Mouse (Mus musculus): ENCODE measurements around the gene Lrrc71. TPM values are rescaled to one million over a fixed set of nuclear protein-coding genes. Genes with fewer than 3 reads are reported as not detected.

Gene Lrrc71
- total RNA-seq, 1 experiment = 0.49 TPM

DNA sequence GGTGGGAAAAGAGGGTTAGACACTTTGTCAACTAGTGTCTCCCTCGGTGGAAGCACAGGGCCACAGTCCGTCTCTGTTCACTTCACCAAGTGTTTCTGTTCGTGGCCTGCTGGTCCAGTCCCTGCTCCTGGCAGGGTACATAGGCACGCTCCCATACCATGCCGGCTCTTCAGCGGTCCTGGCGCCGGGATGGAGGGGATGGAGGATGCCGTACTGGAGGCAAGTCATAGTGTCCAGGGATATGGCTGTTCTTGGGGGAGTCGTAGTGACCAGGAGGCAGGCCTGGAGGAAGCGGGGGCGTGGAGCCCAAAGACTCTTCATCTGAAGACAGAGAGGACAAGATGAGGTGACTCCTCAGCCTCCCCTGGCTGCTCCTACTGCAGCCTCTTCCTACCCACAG is 1.6 kb upstream of the Lrrc71 start:
- Histone ChIP-seq H3K27ac (ENCODE audit: insufficient read depth, low read depth, low read length, poor library complexity, severe bottlenecking) (no peak overlapping the region), H3K4me3 (ENCODE audit: insufficient read depth in 1 of 2, low read depth in 1 of 2, low read length in 2 of 2, poor library complexity in 1 of 2, severe bottlenecking in 1 of 2) (no peak overlapping the region), H3K36me3 (ENCODE audit: control insufficient read depth, insufficient read depth, low read length, poor library complexity, severe bottlenecking) (no peaks in the 10 kb centered on the region), H3K9ac (ENCODE audit: insufficient read depth, low read depth, low read length, poor library complexity, severe bottlenecking) (no peak overlapping the region), H3K4me1 (ENCODE audit: control insufficient read depth in 2 of 2, insufficient read depth in 2 of 2, low read length in 2 of 2, poor library complexity in 1 of 2) (peaks cover 0 to 3% of the 10 kb centered on the region in 2 experiments; a peak in 1 of 4 replicates), H3K9me3 (ENCODE audit: control insufficient read depth, insufficient read depth, low read depth, low read length) (no peaks in the 10 kb centered on the region)
- in situ Hi-C loops (cut with MboI; ENCODE audit: low sequenced_read_pairs in 2 of 2, unreplicated experiment in 2 of 2) = no loop called here
- TF ChIP-seq CHD2 (IDR thresholded peaks at IDR 0.05; ENCODE audit: low read depth, low read length) (no peak), MAFK (IDR thresholded peaks at IDR 0.05; ENCODE audit: insufficient read depth, low read depth, low read length) (no peak), ZC3H11A (IDR thresholded peaks at IDR 0.05; ENCODE audit: borderline replicate concordance, low read depth, low read length) (no peak), ZNF384 (IDR thresholded peaks at IDR 0.05; ENCODE audit: low read depth, low read length) (no peak), HCFC1 (IDR thresholded peaks at IDR 0.05; ENCODE audit: borderline replicate concordance, insufficient read depth, low read length) (no peak)
- DNase-seq (ENCODE audit: low read depth, low spot score) = no peak

GRCm38 (mm10) chr3:87749036-87749435 is 611 bp upstream of the Lrrc71 start:
- Histone ChIP-seq H3K27ac (ENCODE audit: insufficient read depth, low read depth, low read length, poor library complexity, severe bottlenecking) (no peak overlapping the region), H3K4me3 (ENCODE audit: insufficient read depth in 1 of 2, low read depth in 1 of 2, low read length in 2 of 2, poor library complexity in 1 of 2, severe bottlenecking in 1 of 2) (no peak overlapping the region), H3K36me3 (ENCODE audit: control insufficient read depth, insufficient read depth, low read length, poor library complexity, severe bottlenecking) (no peaks in the 10 kb centered on the region), H3K9me3 (ENCODE audit: control insufficient read depth, insufficient read depth, low read depth, low read length) (no peaks in the 10 kb centered on the region), H3K9ac (ENCODE audit: insufficient read depth, low read depth, low read length, poor library complexity, severe bottlenecking) (no peak overlapping the region), H3K4me1 (ENCODE audit: control insufficient read depth in 2 of 2, insufficient read depth in 2 of 2, low read length in 2 of 2, poor library complexity in 1 of 2) (peaks cover 0 to 3% of the 10 kb centered on the region in 2 experiments; a peak in 1 of 4 replicates)
- in situ Hi-C loops (cut with MboI; ENCODE audit: low sequenced_read_pairs in 2 of 2, unreplicated experiment in 2 of 2) = no loop called here
- TF ChIP-seq ZC3H11A (IDR thresholded peaks at IDR 0.05; ENCODE audit: borderline replicate concordance, low read depth, low read length) (peak; percentile 15; the same call in 1 of the 2 replicates), CHD2 (IDR thresholded peaks at IDR 0.05; ENCODE audit: low read depth, low read length) (no peak)
- DNase-seq (ENCODE audit: low read depth, low spot score) = peak; percentile 77

DNA sequence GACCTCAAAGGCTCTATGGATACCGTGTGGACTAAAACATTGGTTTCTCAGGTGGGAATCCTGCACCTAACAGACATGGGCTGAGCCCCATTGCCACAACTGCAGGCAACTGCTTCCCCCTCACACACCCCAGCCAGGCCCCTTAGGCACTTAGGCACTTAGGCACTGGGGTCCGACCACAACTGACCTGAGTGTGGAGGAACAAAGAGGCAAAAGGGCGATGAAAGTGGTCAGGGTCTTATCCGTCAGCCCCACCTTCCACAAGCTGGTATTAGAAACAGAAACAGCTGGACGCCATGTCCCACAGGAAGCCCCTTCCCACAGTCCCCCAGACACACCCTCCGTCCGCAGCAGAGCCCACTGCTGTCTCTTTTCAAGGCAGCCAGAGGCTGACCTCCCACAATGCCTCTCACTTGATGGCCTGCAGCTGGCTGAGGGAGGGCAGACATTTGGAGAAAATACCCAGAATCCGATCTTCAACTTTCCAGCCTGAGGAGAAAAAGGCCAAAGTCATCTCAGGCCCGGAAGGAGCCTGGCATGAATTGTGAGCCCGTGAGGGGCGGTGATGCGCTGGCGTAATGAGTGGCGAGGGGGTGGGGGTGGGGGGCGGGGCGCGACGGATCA is 3.3 kb downstream of the Lrrc71 start:
- TF ChIP-seq CHD2 (IDR thresholded peaks at IDR 0.05; ENCODE audit: low read depth, low read length) (no peak), ZC3H11A (IDR thresholded peaks at IDR 0.05; ENCODE audit: borderline replicate concordance, low read depth, low read length) (no peak), ZNF384 (IDR thresholded peaks at IDR 0.05; ENCODE audit: low read depth, low read length) (no peak), HCFC1 (IDR thresholded peaks at IDR 0.05; ENCODE audit: borderline replicate concordance, insufficient read depth, low read length) (no peak), MAFK (IDR thresholded peaks at IDR 0.05; ENCODE audit: insufficient read depth, low read depth, low read length) (no peak)
- H3K9ac ChIP-seq (ENCODE audit: insufficient read depth, low read depth, low read length, poor library complexity, severe bottlenecking) = no peak overlapping the region
- DNase-seq (ENCODE audit: low read depth, low spot score) = no peak

GRCm38 (mm10) chr3:87743927-87744326 is 4.5 kb downstream of the Lrrc71 start:
- Histone ChIP-seq H3K9me3 (ENCODE audit: control insufficient read depth, insufficient read depth, low read depth, low read length) (no peaks in the 10 kb centered on the region), H3K9ac (ENCODE audit: insufficient read depth, low read depth, low read length, poor library complexity, severe bottlenecking) (no peak overlapping the region), H3K27ac (ENCODE audit: insufficient read depth, low read depth, low read length, poor library complexity, severe bottlenecking) (no peak overlapping the region), H3K4me3 (ENCODE audit: insufficient read depth in 1 of 2, low read depth in 1 of 2, low read length in 2 of 2, poor library complexity in 1 of 2, severe bottlenecking in 1 of 2) (no peak overlapping the region), H3K4me1 (ENCODE audit: control insufficient read depth in 2 of 2, insufficient read depth in 2 of 2, low read length in 2 of 2, poor library complexity in 1 of 2) (peaks cover 0 to 2% of the 10 kb centered on the region in 2 experiments; a peak in 1 of 4 replicates), H3K36me3 (ENCODE audit: control insufficient read depth, insufficient read depth, low read length, poor library complexity, severe bottlenecking) (no peaks in the 10 kb centered on the region)
- no peak for TF ChIP-seq MAFK (IDR thresholded peaks at IDR 0.05; ENCODE audit: insufficient read depth, low read depth, low read length)
- TF ChIP-seq ZC3H11A (IDR thresholded peaks at IDR 0.05; ENCODE audit: borderline replicate concordance, low read depth, low read length) = no peak
- TF ChIP-seq ZNF384 (IDR thresholded peaks at IDR 0.05; ENCODE audit: low read depth, low read length) = no peak
- TF ChIP-seq CHD2 (IDR thresholded peaks at IDR 0.05; ENCODE audit: low read depth, low read length) = no peak
- TF ChIP-seq HCFC1 (IDR thresholded peaks at IDR 0.05; ENCODE audit: borderline replicate concordance, insufficient read depth, low read length) = no peak
- no peak for DNase-seq (ENCODE audit: low read depth, low spot score)
- in situ Hi-C loops (cut with MboI; ENCODE audit: low sequenced_read_pairs in 2 of 2, unreplicated experiment in 2 of 2) = no loop called here

More for the DNA sequence above, 3.3 kb downstream of the Lrrc71 start:
- in situ Hi-C loops (cut with MboI; ENCODE audit: low sequenced_read_pairs in 2 of 2, unreplicated experiment in 2 of 2) = no loop called here
- no peak overlapping the region for H3K27ac ChIP-seq (ENCODE audit: insufficient read depth, low read depth, low read length, poor library complexity, severe bottlenecking)
- H3K36me3 ChIP-seq (ENCODE audit: control insufficient read depth, insufficient read depth, low read length, poor library complexity, severe bottlenecking) = no peaks in the 10 kb centered on the region
- H3K9me3 ChIP-seq (ENCODE audit: control insufficient read depth, insufficient read depth, low read depth, low read length) = no peaks in the 10 kb centered on the region
- H3K4me3 ChIP-seq (ENCODE audit: insufficient read depth in 1 of 2, low read depth in 1 of 2, low read length in 2 of 2, poor library complexity in 1 of 2, severe bottlenecking in 1 of 2) = no peak overlapping the region
- peaks cover 0 to 2% of the 10 kb centered on the region in 2 experiments; a peak in 1 of 4 replicates for H3K4me1 ChIP-seq (ENCODE audit: control insufficient read depth in 2 of 2, insufficient read depth in 2 of 2, low read length in 2 of 2, poor library complexity in 1 of 2)
